Mouse (Mus musculus) cerebellum, adult 2 months (tissue): ENCODE measurements at regions not wholly inside any gene's neighbourhood (a gene's known extent, or its start where the extent isn't known, plus 50 kb on each side); places are given as distances from the start of the nearest gene placed in this dataset.

Experiments
- DNase-seq, 2 experiments: peaks; one replicate each; pipeline ENCODE4 v3.0.0; 2021
- H3K27ac ChIP-seq: fragments of 200-500 bp; 2 replicates; pipeline ENCODE4 v1.5.1; 2012; ENCODE audit warnings: low read length, control low read depth, inconsistent platforms; ENCODE audit not compliant: insufficient read depth
- H3K27me3 ChIP-seq: fragments of 200-500 bp; 2 replicates; pipeline ENCODE4 v1.6.1; 2012; ENCODE audit warnings: inconsistent platforms, mild to moderate bottlenecking, low read length, moderate library complexity; ENCODE audit not compliant: control insufficient read depth, insufficient read depth
- H3K4me1 ChIP-seq: fragments of 200-500 bp; 2 replicates; pipeline ENCODE4 v1.6.1; 2011; ENCODE audit warnings: low read length; ENCODE audit not compliant: control insufficient read depth, insufficient read depth
- H3K4me3 ChIP-seq: fragments of 200-500 bp; replicated peaks from 2 replicates; pipeline ENCODE3; 2011; ENCODE audit warnings: mild to moderate bottlenecking, low read depth, low read length, control low read depth; ENCODE audit not compliant: insufficient read depth
- CTCF ChIP-seq: fragments of 200-500 bp; IDR thresholded peaks from 2 replicates; pipeline ENCODE4 v1.5.1; 2011; ENCODE audit warnings: low read depth, mild to moderate bottlenecking, control low read depth, low read length, moderate library complexity, borderline replicate concordance; ENCODE audit not compliant: insufficient read depth
- POLR2A ChIP-seq: fragments of 200-500 bp; IDR thresholded peaks from 2 replicates; pipeline ENCODE4 v1.6.1; 2011; ENCODE audit warnings: low read length, control low read depth, borderline replicate concordance; ENCODE audit not compliant: insufficient read depth
- WGBS: fragments of 180-500 bp; shearing (Covaris S2); methylation state at CpG from one replicate; pipeline ENCODE4 v1.1.7; 2018; 5-methylcytosine and 5-hydroxymethylcytosine counted together

GRCm38 (mm10) chr14:80657408-80657807 is 673.5 kb downstream of the Olfm4 start:
- no peaks in the 10 kb centered on the region for H3K4me1 ChIP-seq
- no peak overlapping the region for H3K27ac ChIP-seq
- no peaks in the 10 kb centered on the region for H3K27me3 ChIP-seq
- DNase-seq, result no peak
- TF ChIP-seq POLR2A (no peak), CTCF (no peak)
- WGBS, result 52% methylated on average over 6 of the region's 6 CpGs
- H3K4me3 ChIP-seq, result no peak overlapping the region

- TF ChIP-seq CTCF (no peak), POLR2A (no peak)
- no peak overlapping the region for H3K4me3 ChIP-seq
- no peaks in the 10 kb centered on the region; the same call in 1 of the 2 replicates for H3K4me1 ChIP-seq
- 10% methylated on average over 1 of the region's 1 CpGs for WGBS
- DNase-seq, result peak; percentile 10 to 14
- H3K27me3 ChIP-seq, result no peaks in the 10 kb centered on the region
- no peak overlapping the region for H3K27ac ChIP-seq
Measured at GRCm38 (mm10) chr14:80682876-80683275, 699.0 kb downstream of the Olfm4 start.

DNA sequence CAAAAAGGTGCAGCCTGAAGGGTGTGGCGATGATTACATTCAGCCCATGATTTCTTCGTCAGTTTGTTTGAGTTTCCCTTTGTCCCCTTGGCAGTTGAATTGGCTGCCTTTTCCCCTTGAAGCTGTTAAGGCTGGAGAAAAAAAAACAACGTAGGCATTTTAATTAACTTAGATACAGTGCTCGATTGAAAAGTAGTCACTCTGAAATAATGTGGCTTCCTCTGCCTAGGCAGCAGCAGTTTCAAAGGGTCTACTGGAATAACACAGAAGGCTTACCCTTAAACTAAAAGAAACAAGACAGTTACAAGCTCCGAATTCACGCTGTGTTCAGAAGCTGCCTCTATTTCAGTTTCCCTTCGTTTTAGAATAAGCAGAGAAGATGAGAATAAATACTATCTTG is 699.4 kb downstream of the Olfm4 start:
- Histone ChIP-seq H3K27me3 (no peaks in the 10 kb centered on the region), H3K27ac (no peak overlapping the region), H3K4me1 (no peaks in the 10 kb centered on the region; the same call in 1 of the 2 replicates), H3K4me3 (no peak overlapping the region)
- DNase-seq, result peak in 1 of 2 experiments; percentile 1
- TF ChIP-seq CTCF (no peak), POLR2A (no peak)
- 24% methylated on average over 7 of the region's 7 CpGs for WGBS

DNA sequence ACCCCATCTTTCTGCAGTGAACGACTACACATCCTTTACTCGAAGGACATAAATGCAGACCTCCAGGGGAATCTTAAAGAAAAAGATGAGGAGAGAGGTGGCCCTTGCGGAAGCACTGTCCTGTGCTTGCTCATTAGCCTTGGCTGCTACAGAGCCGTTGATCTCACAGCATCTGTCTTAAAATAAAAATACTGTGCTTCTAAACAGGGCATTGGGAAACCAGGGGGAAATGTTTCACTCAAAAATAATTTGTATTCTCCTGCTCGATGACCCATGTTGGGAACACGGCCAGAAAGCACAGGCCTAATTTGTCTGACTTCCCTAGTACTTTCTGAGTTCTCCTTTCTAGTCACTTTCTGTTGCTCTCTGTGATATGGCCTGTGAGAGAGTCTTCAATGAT is 699.8 kb downstream of the Olfm4 start:
- TF ChIP-seq POLR2A (no peak), CTCF (no peak)
- 18% methylated on average over 6 of the region's 6 CpGs for WGBS
- no peaks in the 10 kb centered on the region; the same call in 1 of the 2 replicates for H3K27me3 ChIP-seq
- no peak overlapping the region for H3K27ac ChIP-seq
- DNase-seq, result peak in 1 of 2 experiments; percentile 2
- no peak overlapping the region for H3K4me3 ChIP-seq
- no peaks in the 10 kb centered on the region; the same call in 1 of the 2 replicates for H3K4me1 ChIP-seq

DNA sequence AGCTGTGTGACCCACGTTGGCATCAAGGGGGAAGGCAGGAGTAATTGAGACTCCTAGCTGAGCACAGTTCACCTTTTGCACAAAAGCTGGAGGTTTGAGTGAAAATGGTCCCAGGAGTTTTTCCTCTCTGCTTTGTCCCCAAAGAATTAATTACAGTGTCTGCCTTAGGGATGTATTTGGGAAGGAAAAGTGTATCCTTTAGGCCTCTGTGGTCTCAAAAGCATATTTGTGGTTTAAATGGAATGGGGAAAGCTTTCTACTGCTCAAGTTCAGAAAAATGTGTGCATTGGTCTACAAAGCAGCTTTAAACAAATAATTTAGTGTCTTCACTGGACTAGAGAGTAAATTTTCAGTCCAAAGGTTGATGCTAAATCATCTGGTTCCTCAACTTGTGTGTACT is 706.6 kb downstream of the Olfm4 start:
- TF ChIP-seq POLR2A, result no peak
- no peak for TF ChIP-seq CTCF
- WGBS, result 28% methylated on average over 1 of the region's 1 CpGs
- Histone ChIP-seq H3K27ac (no peak overlapping the region), H3K27me3 (no peaks in the 10 kb centered on the region; the same call in 1 of the 2 replicates), H3K4me1 (no peaks in the 10 kb centered on the region), H3K4me3 (no peak overlapping the region)
- DNase-seq, result no peak

DNA sequence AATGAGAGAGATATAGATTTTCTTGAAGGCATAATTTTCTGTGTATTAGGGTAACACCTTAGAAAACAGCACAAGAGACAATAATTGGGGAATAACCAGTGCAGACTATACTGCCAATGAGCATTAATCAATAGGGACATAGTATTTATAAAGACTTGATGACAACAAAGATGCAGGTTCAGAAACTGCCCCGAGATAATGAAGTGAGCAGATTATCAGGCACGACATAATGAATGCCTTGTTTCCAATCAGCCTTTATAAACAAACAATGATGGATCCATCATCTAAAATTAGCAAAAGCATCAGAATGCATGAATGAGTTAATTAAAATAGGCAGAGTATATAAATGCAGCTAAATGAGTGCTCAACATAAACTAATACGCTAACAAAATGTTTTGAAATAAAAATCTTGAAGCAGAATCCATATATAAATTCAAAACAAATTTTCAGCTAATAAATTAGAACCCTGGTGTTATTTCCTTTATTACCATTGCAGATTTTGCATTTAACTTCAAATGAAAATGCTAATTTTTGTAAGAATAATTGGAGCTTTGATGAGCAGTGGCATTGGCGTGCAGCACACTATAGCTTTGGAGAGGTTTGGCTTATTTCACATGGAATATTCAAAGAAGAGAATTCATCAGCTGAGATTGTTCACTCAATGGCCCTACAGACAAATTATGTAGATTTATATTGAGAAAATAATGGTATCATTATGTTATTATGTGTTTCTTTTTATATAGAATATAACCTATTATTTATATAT is 739.1 kb downstream of the Olfm4 start:
- WGBS, result 74% methylated on average over 4 of the region's 4 CpGs
- H3K27ac ChIP-seq, result no peak overlapping the region
- TF ChIP-seq CTCF (no peak), POLR2A (no peak)

DNA sequence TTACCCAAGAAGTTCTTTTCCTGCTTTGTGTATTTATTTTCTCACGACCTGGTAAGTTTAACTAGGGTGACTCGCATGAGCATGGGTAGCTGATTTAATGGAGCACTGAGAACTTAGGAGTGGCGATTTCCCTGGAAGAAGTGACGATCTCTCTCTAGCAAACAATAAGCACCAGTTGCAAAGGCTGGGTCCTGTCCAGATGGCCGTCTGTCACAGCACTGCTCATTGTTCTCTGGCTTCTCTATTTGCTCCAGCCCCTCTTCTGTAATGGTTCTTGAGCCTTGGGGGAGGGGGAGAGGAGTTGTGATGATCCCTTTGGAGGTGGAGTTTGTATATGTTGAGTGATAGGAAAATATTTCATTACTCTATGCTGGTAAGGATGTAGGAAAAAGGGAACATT is 747.3 kb downstream of the Olfm4 start:
- 36% methylated on average over 5 of the region's 5 CpGs for WGBS
- Histone ChIP-seq H3K4me1 (no peaks in the 10 kb centered on the region), H3K27me3 (no peaks in the 10 kb centered on the region), H3K27ac (no peak overlapping the region), H3K4me3 (no peak overlapping the region)
- TF ChIP-seq POLR2A, result no peak
- no peak for TF ChIP-seq CTCF
- DNase-seq, result no peak

More for the DNA sequence above, 739.1 kb downstream of the Olfm4 start:
- Histone ChIP-seq H3K4me1 (no peaks in the 10 kb centered on the region), H3K4me3 (no peak overlapping the region), H3K27me3 (no peaks in the 10 kb centered on the region)
- no peak for DNase-seq
